Mouse (Mus musculus) right cerebral cortex, postnatal 10 days (tissue): Measurements from ENCODE around the gene Adam23.
"Not testable (repeated sequence)": the region's sequence is repeated elsewhere in the genome, so short reads cannot be mapped to it uniquely, and the experiment has no call there.

Source experiments
- DNase-seq, 2 experiments: peaks; one replicate each; pipeline ENCODE4 v3.0.0; 2021; ENCODE audit warnings: low spot score in 2 of 2

Adam23 gene

DNA sequence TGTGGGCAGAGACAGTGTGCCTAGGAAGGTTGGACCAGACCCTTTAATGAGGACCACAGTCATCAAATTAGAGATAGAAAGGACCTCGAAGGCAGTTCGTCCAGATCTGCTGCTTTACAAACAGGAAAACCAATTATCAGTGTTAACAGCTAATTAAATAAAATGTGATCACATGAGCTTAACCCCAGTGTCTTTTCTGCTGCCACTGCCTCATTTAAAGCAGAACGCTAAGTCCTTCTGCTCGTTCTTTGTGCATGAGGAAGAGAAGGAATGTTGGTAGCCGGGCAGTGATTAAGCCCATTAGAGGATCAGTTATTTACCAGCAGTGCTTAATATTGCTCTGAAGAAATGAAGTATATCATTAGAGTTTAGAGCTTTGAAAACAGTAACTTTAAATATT lies 131.1 kb downstream of the Adam23 start:
- no peak for DNase-seq

- no peak for DNase-seq
Observed at GRCm38 (mm10) chr1:63579153-63579552, 133.5 kb downstream of the Adam23 start.

DNA sequence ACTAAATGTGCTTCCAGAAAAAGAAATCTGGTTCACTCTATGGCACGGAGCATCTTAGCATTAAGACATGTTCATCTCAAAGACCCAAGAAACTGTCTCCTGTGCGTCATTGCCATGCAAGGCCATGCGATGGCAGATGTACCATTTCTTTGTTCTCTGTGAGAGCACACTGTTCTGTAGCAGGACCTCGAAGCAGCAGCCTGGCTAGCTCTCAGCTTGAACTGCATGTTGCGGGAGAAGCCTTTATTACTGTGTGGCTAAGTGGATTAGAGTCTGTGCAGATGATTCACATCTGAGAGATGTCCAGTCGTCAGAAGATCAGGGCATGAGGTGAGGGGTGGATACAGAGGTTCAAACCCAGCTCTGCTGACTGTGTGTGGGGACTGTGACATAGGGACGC lies 141.2 kb downstream of the Adam23 start:
- no peak for DNase-seq

- DNase-seq: no peak
Observed at GRCm38 (mm10) chr1:63603870-63604500, 158.3 kb downstream of the Adam23 start.

DNA sequence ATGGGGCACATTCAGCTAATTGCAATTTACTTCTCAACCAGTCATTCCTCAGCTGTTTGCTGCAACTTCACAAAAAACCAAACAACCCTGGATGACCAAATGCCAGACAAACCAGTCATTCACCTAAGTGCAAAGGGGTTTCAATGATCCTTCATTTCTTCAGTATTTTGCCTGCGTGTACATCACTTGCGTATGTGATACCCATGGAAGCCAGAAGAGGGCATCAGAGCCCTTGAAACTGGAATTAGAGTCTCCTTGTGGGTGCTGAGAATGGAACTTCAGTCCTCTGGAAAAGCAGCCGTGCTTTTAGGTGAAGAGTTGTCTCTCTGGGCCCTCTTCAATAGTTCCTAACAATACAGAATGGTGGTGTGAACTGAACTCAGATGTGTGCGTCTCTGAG lies 163.9 kb downstream of the Adam23 start:
- DNase-seq: no peak

- DNase-seq: no peak
Observed at GRCm38 (mm10) chr1:63614594-63614993, 168.9 kb downstream of the Adam23 start.

DNA sequence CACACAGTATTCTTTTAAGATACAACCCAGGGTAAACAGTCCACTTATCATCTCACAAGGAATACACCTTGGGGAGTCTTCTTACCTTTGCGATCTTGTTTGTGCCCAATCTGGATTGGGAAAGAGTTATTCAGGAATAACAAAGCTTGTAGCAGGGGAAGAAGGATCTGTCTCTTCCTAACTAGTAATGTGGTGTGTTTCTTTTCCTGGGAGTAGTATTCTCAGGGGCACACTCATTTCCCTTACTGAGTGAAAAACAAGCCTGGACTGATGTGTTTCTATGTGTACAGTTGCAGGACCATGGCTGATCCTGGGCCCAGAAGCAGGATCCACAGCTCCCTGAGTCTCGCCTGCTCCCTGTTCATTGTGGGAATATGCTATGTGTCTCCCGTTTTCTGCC lies 170.0 kb downstream of the Adam23 start, which contains the start of gene Gm39653:
Gene Gm39653 (plus strand): TSS at position 301 of the 400 bp plus-strand sequence.
- DNase-seq: no peak

GRCm38 (mm10) chr1:63628211-63628610 lies 182.5 kb downstream of the Adam23 start:
- peak in 1 of 2 experiments; percentile 27 for DNase-seq

- DNase-seq: not testable (repeated sequence)
Observed at GRCm38 (mm10) chr1:63630390-63630789, 184.7 kb downstream of the Adam23 start.

DNA sequence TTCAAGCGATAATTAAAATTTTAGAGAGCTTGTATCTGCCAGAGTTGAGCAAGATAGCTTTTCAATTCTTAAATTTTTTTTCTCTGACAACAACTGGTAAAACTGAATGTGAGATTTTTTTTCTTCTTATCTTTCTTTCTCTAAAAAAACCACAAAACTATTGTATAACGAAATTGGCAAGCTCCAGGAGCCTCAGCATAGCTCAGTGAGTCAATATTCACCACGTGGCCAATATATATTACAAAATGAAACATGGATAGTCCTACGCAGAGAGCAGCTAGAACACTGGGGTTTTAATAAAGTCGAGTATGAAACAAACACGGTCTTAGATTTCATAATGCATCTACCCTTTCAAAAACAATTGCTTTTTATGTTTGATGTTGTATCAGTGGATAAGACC lies 194.2 kb downstream of the Adam23 start:
- no peak for DNase-seq
